Mouse (Mus musculus) splenic B cell, adult 2 months (primary cell): Measurements from ENCODE around the gene Vinac1.

ENCODE experiments used
- DNase-seq: peaks from one replicate; pipeline ENCODE4 v3.0.0-alpha.2; 2011; ENCODE audit warnings: low read depth, low spot score
- H3K27me3 ChIP-seq: 2 replicates; pipeline ENCODE4 v1.6.1; 2012; ENCODE audit warnings: mild to moderate bottlenecking, low read length, moderate library complexity, mixed read lengths; ENCODE audit not compliant: control insufficient read depth, poor library complexity, insufficient read depth, severe bottlenecking
- H3K36me3 ChIP-seq: 2 replicates; pipeline ENCODE4 v1.6.1; 2012; ENCODE audit warnings: mild to moderate bottlenecking, low read length, moderate library complexity, mixed read lengths; ENCODE audit not compliant: control insufficient read depth, poor library complexity, insufficient read depth, severe bottlenecking

Vinac1 gene

GRCm38 (mm10) chr2:129004872-129005271 is 43.1 kb downstream of the Vinac1 start:
- H3K36me3 ChIP-seq, result peaks cover 3% of the 10 kb centered on the region
- H3K27me3 ChIP-seq, result no peaks in the 10 kb centered on the region
- no peak for DNase-seq

GRCm38 (mm10) chr2:128984746-128985145 is 63.2 kb downstream of the Vinac1 start:
- Histone ChIP-seq H3K36me3 (no peaks in the 10 kb centered on the region), H3K27me3 (no peaks in the 10 kb centered on the region)
- no peak for DNase-seq

DNA sequence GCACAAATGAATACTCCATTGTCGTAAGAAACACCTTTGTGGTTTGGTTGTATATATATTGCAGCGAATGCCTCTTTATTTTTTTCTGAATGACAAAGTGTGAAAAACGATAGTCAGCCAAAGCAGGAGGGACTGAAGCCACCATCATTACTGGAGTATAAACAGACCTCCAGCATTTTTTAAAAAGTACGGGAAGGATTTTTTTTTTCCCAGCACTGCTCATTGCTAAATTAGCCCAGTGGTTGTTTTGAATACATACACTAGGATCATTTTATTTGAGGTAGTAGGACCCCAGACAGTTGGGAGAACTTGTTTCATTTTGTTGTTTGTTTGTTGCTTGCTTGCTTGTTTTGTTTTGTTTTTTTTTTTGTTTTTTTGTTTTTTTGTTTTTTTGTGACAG is 72.4 kb downstream of the Vinac1 start:
- DNase-seq, result no peak
- Histone ChIP-seq H3K36me3 (no peaks in the 10 kb centered on the region), H3K27me3 (no peaks in the 10 kb centered on the region)
